Mouse (Mus musculus): ENCODE measurements around the gene Cd320.
A peak's percentile ranks its signal among the peaks of the same experiment; 100 is the strongest.
"Not testable (repeated sequence)": the region's sequence is repeated elsewhere in the genome, so short reads cannot be mapped to it uniquely, and the experiment has no call there.

Cd320 gene

GRCm38 (mm10) chr17:33825462-33825861 lies 17.4 kb upstream of the Cd320 start:
- DNase-seq = no peak

GRCm38 (mm10) chr17:33826850-33827249 lies 16.0 kb upstream of the Cd320 start:
- DNase-seq = peak; percentile 84 to 89

DNA sequence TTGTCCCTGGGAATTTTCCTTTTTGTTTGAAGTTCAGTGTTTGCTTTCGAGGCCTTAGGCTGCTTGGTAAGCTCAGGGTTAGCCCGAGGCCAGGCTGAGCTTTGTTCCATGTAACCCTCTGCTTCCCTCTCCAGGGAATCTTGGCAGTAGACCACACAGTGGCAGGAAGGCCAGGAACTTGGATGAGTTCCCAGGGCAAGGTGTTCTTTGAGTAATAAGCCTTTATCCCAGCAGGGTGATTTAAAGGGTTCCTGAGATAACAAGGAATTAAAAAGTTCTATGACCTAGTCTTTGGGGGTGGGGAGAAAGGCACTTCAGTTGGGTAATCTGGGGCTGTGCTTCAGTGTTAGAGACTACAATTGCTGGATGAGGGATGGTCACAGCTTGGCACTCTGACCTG lies 14.0 kb upstream of the Cd320 start:
- DNase-seq = peak; percentile 47 to 49

DNA sequence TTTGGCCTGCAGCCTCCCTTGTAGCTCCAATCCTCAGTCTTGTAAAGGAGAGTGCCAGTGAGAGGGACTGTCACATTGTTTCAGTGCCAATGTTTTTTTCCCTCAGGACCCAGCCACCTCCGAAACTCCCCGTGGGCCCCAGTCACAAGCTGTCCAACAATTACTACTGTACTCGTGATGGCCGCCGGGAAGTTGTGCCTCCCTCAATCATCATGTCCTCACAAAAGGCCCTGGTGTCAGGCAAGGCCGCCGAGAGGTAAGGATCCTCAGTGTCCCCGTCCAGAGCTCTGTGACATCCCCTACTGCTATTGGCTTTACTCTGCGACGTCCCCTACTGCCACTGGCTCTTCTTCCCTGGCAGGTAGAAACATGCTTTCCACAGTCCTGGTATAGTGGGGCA lies 13.3 kb upstream of the Cd320 start:
- DNase-seq = no peak

DNA sequence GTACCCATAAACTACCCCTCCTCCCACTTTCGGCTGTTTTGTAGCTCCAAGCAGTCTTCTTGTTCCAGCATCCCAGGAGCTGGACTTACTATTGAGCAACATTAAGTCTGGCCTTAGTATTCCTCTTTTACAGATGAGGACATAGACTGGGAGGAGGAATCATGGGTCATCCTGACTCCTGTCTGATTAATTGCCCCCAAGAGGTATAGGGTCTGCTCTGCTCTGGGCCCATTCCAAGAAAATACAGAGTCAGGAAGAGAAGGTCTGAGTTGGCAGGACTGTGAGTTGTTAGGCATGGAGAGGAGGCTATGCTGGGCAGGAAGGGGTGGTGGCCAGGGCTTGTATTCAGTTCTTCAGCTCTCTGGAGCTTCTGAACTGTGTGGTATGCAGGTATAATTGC lies 1.3 kb downstream of the Cd320 start:
- no peak for DNase-seq

GRCm38 (mm10) chr17:33848139-33848538 lies 5.2 kb downstream of the Cd320 start:
- no peak for DNase-seq

DNA sequence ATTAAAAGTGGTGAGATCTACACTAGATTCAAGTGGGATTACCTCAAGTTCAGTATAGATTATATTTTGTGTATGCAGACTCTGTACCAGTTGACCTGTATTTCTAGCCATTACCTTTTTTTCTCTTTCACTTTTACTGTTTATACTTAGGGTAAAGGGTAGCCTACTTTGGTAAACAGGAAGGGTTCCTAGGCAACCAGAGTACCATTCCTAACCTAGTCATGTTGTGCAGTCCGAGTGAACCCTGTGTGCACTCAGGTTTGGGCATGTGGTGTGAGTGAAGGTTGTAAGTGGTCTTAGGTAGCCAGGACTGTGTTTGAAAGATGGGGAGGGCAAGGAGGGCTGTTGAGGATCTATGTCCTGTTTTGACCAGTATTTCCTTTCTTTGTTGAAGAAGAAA lies 8.4 kb downstream of the Cd320 start:
- DNase-seq = no peak

- no peak for DNase-seq
Measured at GRCm38 (mm10) chr17:33857816-33858215, 14.9 kb downstream of the Cd320 start.

- DNase-seq = peak; percentile 24 to 30
Measured at GRCm38 (mm10) chr17:33865330-33866030, 22.6 kb downstream of the Cd320 start.

GRCm38 (mm10) chr17:33873537-33873936 lies 30.6 kb downstream of the Cd320 start, which contains the start of gene Gm7029:
TSS of gene Gm7029 (plus strand) at chr17:33873837.
- DNase-seq = not testable (repeated sequence)

DNA sequence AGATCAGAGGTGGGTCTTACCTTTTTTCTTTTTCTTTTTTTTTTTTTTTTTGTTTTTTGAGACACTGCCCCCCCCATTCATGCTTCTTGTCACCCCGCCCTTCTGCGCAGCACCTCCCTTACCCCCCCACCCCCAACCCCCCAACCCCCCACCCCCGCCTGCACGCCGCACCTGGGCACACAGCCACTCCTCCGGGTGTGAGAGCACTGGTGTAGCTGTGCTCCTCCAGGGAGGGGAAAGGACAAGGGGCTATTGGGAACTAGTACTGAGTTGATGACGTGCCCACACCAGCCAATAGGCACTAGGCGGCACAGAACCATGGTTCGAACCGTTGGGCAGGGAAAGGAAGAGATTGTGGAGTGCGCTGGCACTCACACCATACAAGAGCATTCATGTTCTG lies 31.5 kb downstream of the Cd320 start:
- DNase-seq = peak; percentile 43 to 50

- DNase-seq = peak in 1 of 2 experiments; percentile 24
Measured at GRCm38 (mm10) chr17:33875797-33876196, 32.9 kb downstream of the Cd320 start.

GRCm38 (mm10) chr17:33884320-33884719 lies 41.4 kb downstream of the Cd320 start:
- not testable (repeated sequence) for DNase-seq

DNA sequence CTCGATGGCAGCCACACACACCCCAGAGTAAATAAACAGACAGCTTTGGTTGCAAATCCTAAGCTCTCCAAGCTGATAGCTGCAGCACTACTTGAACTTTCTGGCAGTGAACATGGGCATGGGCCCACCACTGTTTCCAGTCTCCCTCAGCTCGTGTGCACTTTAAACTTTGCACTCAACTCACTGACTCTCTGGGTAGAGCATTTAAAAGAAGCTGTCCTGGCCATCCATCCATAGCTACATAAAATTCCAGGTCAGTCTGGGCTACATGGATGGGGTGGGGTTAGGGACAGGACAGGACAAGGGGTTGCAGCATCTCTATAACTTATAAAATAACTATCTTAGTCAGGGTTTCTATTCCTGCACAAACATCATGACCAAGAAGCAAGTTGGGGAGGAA lies 44.9 kb downstream of the Cd320 start:
- not testable (repeated sequence) for DNase-seq

GRCm38 (mm10) chr17:33888230-33888629 lies 45.3 kb downstream of the Cd320 start:
- DNase-seq = not testable (repeated sequence)

DNA sequence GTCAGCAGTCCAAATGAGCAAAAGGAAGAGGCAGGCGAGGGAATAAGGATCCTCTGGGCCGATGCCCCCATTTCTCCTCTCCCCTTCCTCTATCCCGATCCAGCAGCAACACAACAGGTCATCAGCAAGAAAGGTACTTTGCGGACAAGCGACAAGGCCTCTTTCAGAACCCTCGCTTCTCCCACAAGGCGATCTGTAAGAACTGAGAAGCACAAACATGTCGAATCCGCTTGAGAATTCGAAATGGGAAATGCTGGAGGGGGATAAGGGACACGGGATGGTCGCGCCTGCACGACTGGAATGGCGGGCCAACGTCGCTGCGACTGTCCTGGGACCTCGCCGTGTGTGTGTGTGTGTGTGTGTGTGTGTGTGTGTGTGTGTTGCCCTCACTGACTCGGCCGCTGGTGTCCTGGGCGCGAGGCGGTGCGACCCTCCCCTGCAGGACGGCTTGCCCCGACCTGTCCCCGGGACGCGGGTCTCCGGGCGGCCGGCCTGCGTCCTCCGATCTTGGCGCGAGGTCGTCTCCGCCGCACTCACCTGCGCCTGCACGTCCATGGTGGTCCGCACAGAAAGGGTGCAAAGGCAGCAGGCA lies 47.1 kb downstream of the Cd320 start:
- DNase-seq = not testable (repeated sequence)

GRCm38 (mm10) chr17:33890533-33891059 lies 47.7 kb downstream of the Cd320 start, which contains the start of gene Kifc1:
TSS of gene Kifc1 (minus strand) at chr17:33890661.
- DNase-seq = peak; percentile 100

- DNase-seq = no peak
Measured at GRCm38 (mm10) chr17:33891357-33891756, 48.5 kb downstream of the Cd320 start.

- DNase-seq = not testable (repeated sequence)
Measured at GRCm38 (mm10) chr17:33891892-33892291, 49.0 kb downstream of the Cd320 start.

GRCm38 (mm10) chr17:33892429-33892828 lies 49.5 kb downstream of the Cd320 start:
- DNase-seq = no peak

DNA sequence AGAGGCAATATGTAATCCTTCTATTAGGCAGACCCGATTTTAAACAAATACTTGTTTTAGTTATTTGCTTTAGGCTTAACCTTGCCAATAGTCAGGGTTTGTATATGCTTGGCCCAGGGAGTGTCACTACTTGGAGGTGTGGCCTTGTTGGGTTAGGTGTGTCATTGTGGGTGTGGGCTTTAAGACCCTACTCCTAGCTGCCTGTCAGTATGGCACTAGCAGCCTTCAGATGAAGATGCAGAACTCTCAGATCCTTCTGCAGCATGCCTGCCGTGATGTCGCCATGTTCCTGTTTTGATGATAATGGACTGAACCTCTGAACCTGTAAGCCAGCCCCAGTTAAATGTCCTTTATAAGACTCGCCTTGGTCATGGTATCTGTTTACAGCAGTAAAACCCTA lies 50.1 kb downstream of the Cd320 start:
- not testable (repeated sequence) for DNase-seq

- peak; percentile 58 to 63 for DNase-seq
Measured at GRCm38 (mm10) chr17:33897114-33897794, 54.4 kb downstream of the Cd320 start.

GRCm38 (mm10) chr17:33898193-33898592 lies 55.3 kb downstream of the Cd320 start:
- DNase-seq = not testable (repeated sequence)

All from cerebellum, postnatal 10 days (tissue).